Mouse (Mus musculus): ENCODE measurements around the gene Fam20b.

DNA sequence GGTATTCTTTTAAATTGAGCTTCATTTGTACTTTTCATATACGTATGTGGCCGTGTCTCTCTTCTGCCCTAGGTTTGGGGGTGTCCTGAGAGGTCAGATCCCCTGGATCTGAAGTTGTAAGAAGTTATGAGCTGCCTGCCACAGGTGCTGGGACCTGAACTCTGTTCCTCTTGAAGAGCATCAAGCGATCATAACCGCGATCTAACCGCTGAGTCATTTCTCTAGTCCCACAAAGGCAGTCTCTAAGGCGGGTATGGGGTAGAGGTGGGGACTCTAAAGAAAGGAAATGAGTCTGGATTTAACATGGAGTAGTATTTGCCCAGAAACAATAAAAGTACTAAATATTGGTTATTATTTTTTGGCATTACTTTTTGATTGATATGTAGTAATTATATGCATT is 34.1 kb upstream of the Fam20b start:
- TF ChIP-seq POLR2A (IDR thresholded peaks at IDR 0.05; ENCODE audit: insufficient read depth, low read depth, low read length) (no peak), CTCF (IDR thresholded peaks at IDR 0.05; ENCODE audit: insufficient read depth, low read depth, low read length) (no peak)

Measured in olfactory bulb, adult 2 months (tissue).